Mouse (Mus musculus) cerebellum, postnatal 4 days (tissue): Measurements from ENCODE around the gene Ryr1.
"Not testable (repeated sequence)": the region's sequence is repeated elsewhere in the genome, so short reads cannot be mapped to it uniquely, and the experiment has no call there.

Experiments
- DNase-seq, 2 experiments: peaks; one replicate each; pipeline ENCODE4 v3.0.0; 2022; ENCODE audit warnings: low spot score in 2 of 2, mixed read lengths in 1 of 2

Ryr1 gene

GRCm38 (mm10) chr7:29146625-29147367, 21.8 kb upstream of the Ryr1 start:
- DNase-seq: no peak

GRCm38 (mm10) chr7:29144006-29144405, 19.0 kb upstream of the Ryr1 start:
- no peak for DNase-seq

DNA sequence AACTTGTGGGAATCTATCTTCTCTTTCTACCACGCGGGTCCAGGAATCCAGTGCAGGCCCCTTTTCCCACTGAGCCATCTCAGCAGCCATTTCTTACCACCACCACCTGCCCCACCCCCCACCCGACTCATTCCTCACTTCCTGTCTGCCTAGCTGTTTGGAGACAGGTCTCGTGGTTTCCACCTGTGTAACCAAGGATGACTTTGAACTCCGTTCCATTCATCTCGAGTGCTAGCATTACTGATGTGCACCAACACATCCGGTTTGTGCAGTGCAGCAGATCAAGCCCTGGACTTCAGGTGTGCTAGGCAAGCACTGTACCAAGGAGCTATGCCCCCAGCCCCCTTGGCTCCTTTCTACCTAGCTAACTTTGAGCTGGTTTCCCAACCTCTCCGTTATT, 16.4 kb upstream of the Ryr1 start:
- DNase-seq: no peak

DNA sequence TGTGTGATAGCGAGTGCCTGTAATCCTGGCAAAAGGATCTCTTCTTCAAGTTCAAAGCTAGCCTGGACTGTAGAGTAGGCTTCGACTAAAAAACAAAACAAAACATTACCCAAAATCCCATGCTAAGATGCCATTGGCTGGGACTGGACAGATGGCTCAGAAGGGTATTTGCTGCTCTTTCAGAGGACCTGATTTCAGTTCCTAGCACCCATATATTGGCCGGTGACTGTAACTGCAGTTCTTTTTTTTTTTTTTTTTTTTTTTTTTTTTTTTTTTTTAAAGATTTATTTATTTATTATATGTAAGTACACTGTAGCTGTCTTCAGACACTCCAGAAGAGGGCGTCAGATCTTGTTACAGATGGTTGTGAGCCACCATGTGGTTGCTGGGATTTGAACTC, 14.3 kb upstream of the Ryr1 start:
- DNase-seq: not testable (repeated sequence)

DNA sequence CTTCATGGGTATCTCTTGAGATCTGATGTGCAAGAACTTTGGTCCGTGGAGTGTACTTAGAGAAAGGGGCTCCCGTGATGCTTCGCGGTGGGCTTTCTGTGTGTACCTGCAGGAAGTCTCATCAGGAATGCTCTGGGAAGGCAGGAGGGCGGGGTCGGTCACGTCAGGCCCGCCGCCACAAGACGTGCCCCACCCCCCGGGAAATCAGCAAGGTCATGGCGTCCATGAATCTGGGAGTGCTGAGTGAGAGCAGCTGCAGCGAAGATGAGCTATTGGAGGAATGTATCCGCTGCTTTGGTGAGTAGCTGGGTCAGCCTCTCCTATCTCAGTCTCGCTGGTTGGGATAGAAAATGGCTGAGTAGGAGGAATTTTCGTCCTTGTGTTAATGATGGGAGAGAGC, 12.4 kb upstream of the Ryr1 start:
- DNase-seq: no peak

DNA sequence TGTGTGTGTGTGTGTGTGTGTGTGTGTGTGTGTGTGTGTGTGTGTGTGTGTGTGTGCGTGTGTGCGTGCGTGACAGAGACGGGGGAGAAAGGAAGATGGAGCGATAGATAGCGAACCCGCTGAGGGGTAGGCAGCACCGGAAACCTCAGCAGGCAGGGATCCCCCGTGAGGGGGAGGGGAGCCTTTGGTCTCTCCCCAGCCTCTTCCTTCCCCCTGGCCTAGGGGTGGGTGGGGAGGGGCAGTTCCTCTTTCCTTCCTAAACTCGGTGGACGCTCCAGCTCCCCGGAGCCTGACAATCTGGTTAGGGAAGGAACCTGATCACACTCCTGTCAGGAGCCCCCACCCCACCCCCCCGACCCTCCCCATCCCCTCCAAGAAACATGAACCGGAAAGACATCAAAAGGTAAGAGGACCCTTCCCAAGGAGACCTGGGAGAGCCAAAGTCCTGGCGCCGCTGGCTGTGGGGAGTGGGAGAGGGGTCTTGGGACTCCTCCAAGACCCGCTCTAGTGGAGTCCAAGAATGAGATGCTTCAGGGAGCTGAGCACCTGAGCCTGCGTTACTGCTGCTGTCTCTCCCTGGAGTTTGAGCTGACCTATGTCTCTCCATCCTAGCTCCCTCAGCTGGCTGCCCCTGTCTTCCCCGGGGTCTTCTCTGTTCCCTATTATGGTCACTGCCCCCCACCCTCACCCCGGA, 9.9 kb upstream of the Ryr1 start, which contains the start of gene Rasgrp4:
Rasgrp4 (plus strand) TSS at position 159 of the 694 bp plus-strand sequence.
- DNase-seq: no peak

DNA sequence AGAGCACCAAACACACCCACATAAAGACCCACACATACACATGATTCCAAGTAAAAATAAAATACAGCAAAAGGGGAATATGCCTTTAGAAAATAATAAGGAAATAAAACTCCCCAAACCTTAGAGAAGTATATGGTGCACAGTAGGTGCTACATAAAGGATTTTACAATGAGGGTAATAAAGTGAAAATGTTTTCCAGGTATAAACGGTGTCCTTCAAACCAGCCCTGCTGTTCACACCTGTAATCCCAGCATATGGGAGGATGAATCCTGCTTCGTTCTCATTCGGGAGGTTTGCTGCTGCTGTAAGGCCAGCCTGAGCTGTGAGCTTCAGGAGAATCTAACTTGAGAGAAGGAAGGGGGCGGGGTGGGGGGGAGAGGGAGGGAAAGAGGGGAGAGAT, 9.3 kb upstream of the Ryr1 start:
- no peak for DNase-seq

GRCm38 (mm10) chr7:29128725-29129124, 3.7 kb upstream of the Ryr1 start:
- no peak for DNase-seq

- no peak for DNase-seq
These were observed 1.4 kb upstream of the Ryr1 start for GRCm38 (mm10) chr7:29126173-29126915.

- no peak for DNase-seq
These were observed 1.2 kb downstream of the Ryr1 start for GRCm38 (mm10) chr7:29123531-29124358.

DNA sequence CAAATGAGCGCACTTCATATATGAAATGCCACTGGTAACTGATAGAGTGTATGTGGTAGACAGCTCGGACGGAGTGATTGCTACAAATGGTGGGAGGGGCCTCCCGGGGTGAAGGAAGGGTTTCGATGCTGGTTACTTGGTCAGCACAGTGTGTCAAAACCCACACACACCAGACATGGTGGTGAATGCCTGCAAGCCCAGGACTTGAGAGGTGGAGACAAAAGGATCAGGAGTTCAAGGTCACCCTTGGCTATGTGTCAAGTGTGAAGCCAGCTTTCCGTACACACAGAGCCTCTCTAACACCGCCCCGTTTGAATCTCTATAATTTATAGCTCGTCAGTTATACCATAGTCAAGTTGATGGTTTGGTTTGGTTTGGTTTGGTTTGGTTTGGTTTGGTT, 2.2 kb downstream of the Ryr1 start:
- no peak for DNase-seq

- no peak for DNase-seq
These were observed 5.5 kb downstream of the Ryr1 start for GRCm38 (mm10) chr7:29119526-29119925.

DNA sequence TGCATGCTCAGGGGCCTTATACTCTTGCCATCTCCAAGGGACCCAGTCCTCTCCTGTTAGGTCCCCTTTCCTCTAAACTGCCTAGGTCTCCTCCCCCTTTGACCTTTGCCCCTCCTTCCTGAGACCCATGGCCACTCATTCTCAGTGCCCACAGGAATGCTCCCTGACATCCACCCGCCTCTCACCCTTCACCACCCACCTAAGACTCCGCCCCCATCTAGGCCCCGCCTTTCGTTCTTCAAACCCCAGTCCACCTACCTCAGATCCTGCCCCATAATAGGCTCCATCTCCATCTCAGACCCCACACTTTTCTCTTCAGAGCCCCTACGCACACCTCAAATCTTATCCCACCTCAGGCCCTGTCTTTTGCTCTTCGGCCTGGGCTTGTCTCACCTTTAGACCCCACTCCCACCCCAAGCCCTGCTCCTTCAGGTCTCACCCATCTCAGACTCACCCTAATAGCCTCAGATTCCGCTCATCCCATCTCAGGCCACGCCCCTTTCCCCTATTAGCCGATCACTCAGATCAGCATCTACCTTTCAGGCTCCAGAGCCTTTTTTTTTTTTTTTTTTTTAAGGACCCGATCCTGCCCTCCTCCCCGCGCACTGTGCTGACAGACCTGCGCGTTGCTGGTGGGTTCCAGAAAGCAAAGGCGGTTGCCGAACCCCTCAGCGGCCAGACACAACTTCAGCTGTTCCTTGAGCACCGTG, 6.7 kb downstream of the Ryr1 start:
- no peak for DNase-seq

DNA sequence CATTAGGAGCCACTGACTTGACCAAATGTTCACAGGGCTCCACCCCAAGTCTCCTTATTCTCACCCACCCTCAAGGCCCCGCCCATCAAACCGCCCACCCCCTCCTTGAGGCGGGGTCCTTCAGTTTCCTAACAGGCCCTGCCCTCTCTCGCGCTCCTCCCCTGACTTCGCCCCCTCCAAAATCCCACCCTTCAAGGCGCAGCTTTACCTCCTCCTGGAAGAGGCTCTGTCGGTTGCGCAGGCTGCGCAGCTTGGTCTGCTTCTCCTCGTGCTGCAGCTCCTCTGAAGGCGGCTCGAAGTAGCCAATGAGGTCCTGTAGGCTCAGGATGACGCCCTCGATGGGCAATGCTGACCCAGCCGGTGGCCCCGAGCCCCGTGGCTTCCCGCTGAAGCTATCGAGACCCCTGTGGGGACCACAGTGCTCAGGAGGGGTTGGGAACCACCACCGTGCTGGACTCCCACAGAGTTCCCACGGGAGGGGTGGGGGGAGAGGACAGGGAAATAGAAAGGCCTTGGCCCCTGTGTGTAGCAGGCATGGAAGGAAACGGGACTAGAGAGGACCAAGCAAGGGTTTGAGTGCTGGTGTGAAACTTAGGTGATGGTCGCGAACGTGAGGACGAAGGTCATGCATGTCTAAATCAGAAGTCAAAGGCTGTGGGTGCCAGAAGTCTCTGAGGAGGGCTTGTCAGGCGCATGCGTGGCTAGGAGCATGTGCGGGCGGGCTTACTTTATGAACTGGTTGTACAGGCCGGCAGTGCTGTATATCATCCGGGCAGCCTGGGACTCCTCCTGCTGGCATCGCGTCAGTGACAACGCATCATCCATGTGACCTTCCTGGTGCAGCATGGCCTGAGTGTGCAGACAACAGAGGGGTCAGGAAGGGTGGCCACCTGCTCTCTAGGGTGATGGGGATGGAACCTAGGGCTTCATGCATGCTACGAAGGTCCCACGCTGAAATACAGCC, 15.7 kb downstream of the Ryr1 start:
- DNase-seq: peak in 1 of 2 experiments; percentile 46

DNA sequence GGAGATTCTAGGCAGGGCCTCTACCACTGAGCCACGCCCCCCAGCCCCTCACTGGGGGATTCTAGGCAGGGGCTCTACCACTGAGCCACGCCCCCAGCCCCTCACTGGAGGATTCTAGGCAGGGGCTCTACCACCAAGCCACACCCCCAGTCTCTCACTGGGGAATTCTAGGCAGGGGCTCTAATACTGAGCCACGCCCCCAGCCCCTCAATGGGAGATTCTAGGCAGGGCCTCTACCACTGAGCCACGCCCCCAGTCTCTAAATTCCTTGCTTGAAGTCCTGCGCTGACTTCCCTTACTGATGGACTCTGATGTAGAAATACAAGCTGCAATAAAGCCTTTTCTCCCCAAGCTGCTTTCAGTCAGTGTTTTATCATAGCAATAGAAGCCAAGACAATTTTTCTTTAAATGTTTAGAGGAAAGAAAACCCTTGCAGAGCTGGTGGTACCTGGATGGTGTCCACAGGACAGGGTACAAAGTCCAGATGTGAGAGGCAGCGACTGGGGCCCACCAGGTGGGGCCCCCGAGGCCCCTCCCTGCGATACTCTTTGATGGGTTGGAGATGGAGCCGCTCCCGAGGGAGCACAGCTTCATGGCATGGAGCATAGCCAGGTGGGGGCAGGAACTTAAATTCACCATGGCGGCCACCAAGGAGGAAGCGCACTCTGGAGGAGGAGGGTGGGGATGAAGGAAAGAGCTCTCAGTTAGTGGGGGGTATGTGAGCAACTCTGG, 23.5 kb downstream of the Ryr1 start:
- no peak for DNase-seq

DNA sequence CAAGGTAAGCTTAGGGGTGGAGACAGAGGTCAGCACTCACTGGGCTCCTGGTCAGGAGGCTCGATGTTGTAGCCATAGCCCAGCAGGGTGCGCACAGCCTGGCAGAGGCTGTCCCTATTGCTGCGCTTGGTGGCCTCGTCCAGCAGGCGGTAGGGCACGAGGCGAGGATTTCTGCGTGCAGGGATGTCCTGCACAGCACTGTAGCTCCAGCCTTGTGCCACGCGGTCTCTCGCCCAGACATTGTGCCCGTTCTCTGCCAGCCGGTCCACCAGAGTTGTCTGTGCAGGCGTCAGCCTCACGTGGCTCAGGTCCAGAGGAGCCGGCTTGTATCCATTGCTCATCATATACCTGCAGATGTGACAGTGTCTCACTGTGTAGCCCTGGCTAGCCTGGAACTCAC, 27.8 kb downstream of the Ryr1 start:
- DNase-seq: no peak

DNA sequence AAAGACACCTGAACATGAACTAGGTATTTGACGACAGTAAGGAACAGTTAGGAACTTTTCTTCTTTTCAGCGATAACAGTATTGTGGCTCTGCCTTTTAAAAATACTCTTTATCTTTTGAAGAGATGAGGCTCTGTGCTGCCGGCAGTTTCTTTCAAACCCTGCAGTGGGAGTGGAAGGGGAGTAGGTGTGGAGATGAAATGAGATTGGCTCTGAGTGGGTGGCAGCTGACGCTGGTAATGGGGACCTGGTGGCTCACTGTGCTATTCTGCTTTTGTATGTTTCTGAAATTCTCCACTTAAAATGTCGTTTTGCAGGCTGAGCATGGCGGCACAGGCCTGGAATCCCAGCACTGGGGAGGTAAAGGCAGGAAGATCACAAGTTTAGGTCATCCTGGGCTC, 36.2 kb downstream of the Ryr1 start:
- no peak for DNase-seq

- no peak for DNase-seq
These were observed 38.1 kb downstream of the Ryr1 start for GRCm38 (mm10) chr7:29086902-29087301.

GRCm38 (mm10) chr7:29085981-29086380, 39.0 kb downstream of the Ryr1 start:
- no peak for DNase-seq
